22 mouse cellular contexts compared by ENCODE assay signal in the genomic region with DNA sequence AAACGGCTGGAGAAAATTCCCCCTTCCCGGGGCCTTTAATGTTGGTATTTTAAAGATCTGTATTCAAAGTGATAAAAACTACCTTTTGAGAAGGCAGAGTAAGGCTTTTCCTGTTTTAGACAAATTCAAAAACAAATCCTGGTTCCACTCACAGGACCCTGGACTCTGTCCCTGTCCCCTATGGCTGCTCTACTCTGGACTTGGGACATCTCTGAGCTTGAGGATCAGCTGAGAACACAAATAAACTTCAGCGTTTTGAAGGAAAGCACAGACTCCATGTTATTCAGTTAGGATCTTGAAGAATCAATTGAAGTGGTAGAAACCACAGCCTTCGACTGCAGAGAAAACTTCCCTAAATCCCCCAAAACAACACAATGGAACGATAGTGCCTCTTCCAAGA. TPM values are rescaled to one million over a fixed set of nuclear protein-coding genes. Genes with fewer than 3 reads are reported as not detected.
DNase-seq lines count a peak whose midpoint lies in the region; TF ChIP-seq lines count a peak whose summit lies in the region.
"Had no signal": no experiment of that assay in that cellular context is flagged by ENCODE, and none has a peak within 500 bp of the region (broad histone marks: within the 10 kb centered on the region; RNA-seq: fewer than 3 reads in every experiment).

No protein-coding gene starts in this region.

- 50% methylated on average over 5 of the region's 5 CpGs for WGBS in kidney, adult 2 months
- WGBS in liver, adult 2 months, result 56% methylated on average over 5 of the region's 5 CpGs

- 0 out of 2 replicates have a peak overlapping the region, but pooled peaks have one; percentile 39 for H3K9ac ChIP-seq in liver, adult 2 months (ENCODE audit: low read depth, low read length)
- H3K9ac ChIP-seq: limb, embryonic 12.5 days; liver, embryonic 15.5 days; stomach, embryonic 15.5 days had no signal

- H3K27me3 ChIP-seq in kidney, adult 2 months (replicated peaks; ENCODE audit: control insufficient read depth, insufficient read depth, low read length), result no peaks in the 10 kb centered on the region
- no peaks in the 10 kb centered on the region for H3K27me3 ChIP-seq in liver, adult 2 months (ENCODE audit: control insufficient read depth, insufficient read depth, low read length)
- H3K27me3 ChIP-seq: stomach, embryonic 15.5 days had no signal

- no peaks in the 10 kb centered on the region; the same call in 1 of the 2 replicates for H3K36me3 ChIP-seq in kidney, adult 2 months (ENCODE audit: control insufficient read depth, insufficient read depth, low read length)
- H3K36me3 ChIP-seq in liver, adult 2 months (ENCODE audit: control insufficient read depth, insufficient read depth, low read length), result peaks cover 5% of the 10 kb centered on the region; the same call in 1 of the 2 replicates
- H3K36me3 ChIP-seq: embryonic facial prominence, embryonic 10.5 days; forebrain, embryonic 10.5 days; heart, embryonic 10.5 days; limb, embryonic 12.5 days; liver, embryonic 15.5 days; stomach, embryonic 15.5 days had no signal

- no peak for TF ChIP-seq CTCF in kidney, adult 2 months (conservative IDR thresholded peaks at IDR 0.05; ENCODE audit: insufficient read depth, insufficient read length, low read depth, low read length)
- no peak for TF ChIP-seq CTCF in liver, adult 2 months (IDR thresholded peaks at IDR 0.05; ENCODE audit: low read depth, low read length)
- no peak for TF ChIP-seq CTCF in bone marrow macrophage, adult 2 months (IDR thresholded peaks at IDR 0.05; ENCODE audit: low read depth, low read length)
- TF ChIP-seq CTCF in embryonic fibroblast, embryonic 13.5 days (IDR thresholded peaks at IDR 0.05; ENCODE audit: borderline replicate concordance, insufficient read depth, low read length), result no peak

- TF ChIP-seq POLR2A in kidney, adult 2 months (IDR thresholded peaks at IDR 0.05; ENCODE audit: low read depth, low read length), result no peak
- no peak for TF ChIP-seq POLR2A in liver, adult 2 months (IDR thresholded peaks at IDR 0.05; ENCODE audit: extremely low read depth, insufficient read depth, low read length)
- TF ChIP-seq POLR2A in bone marrow macrophage, adult 2 months (IDR thresholded peaks at IDR 0.05; ENCODE audit: borderline replicate concordance, low read depth, low read length), result no peak
- no peak for TF ChIP-seq POLR2A in embryonic fibroblast, embryonic 13.5 days (IDR thresholded peaks at IDR 0.05; ENCODE audit: low read depth, low read length)

- H3K4me3 ChIP-seq in kidney, adult 2 months (ENCODE audit: insufficient read depth, low read depth, low read length), result no peak overlapping the region
- H3K4me3 ChIP-seq in liver, adult 2 months (ENCODE audit: insufficient read depth, low read depth, low read length), result no peak overlapping the region
- no peak overlapping the region for H3K4me3 ChIP-seq in bone marrow macrophage, adult 2 months (ENCODE audit: insufficient read depth, low read length)
- H3K4me3 ChIP-seq in embryonic fibroblast, embryonic 13.5 days (ENCODE audit: insufficient read depth, low read length), result no peak overlapping the region
- H3K4me3 ChIP-seq: embryonic facial prominence, embryonic 10.5 days; forebrain, embryonic 10.5 days; heart, embryonic 10.5 days; limb, embryonic 12.5 days; liver, embryonic 15.5 days; stomach, embryonic 15.5 days had no signal

- no peaks in the 10 kb centered on the region; the same call in 1 of the 2 replicates for H3K79me2 ChIP-seq in liver, adult 2 months (ENCODE audit: control insufficient read depth, insufficient read depth, low read length)

- peaks cover 8% of the 10 kb centered on the region; the same call in 1 of the 2 replicates for H3K4me1 ChIP-seq in kidney, adult 2 months (ENCODE audit: control insufficient read depth, insufficient read depth, low read length)
- peaks cover 4% of the 10 kb centered on the region; the same call in 1 of the 2 replicates for H3K4me1 ChIP-seq in liver, adult 2 months (ENCODE audit: control insufficient read depth, insufficient read depth, low read length)
- H3K4me1 ChIP-seq in bone marrow macrophage, adult 2 months (ENCODE audit: control insufficient read depth, insufficient read depth, low read length), result peaks cover 32% of the 10 kb centered on the region
- H3K4me1 ChIP-seq in embryonic fibroblast, embryonic 13.5 days (ENCODE audit: control insufficient read depth, insufficient read depth, low read length), result peaks cover 5% of the 10 kb centered on the region; the same call in 1 of the 2 replicates
- H3K4me1 ChIP-seq: liver, embryonic 15.5 days had no signal

- DNase-seq in kidney, adult 2 months, result peak; percentile 62
- no peak for DNase-seq in kidney, adult 18-20 months
- DNase-seq in liver, adult 2 months (ENCODE audit: extremely low read depth, low read depth, low spot score), result peak; percentile 51
- DNase-seq in liver, result no peak
- no peak for DNase-seq in layer of hippocampus, adult 11-12 months (ENCODE audit: low spot score)
- DNase-seq: adrenal gland, adult 2 months; cerebellum, adult 11-12 months; cerebellum, postnatal 10 days; heart, postnatal 4 days; lung, postnatal 4 days; right cerebral cortex, postnatal 25 days; thymus, adult 2 months; thymus, postnatal 4 days had no signal

- H3K27ac ChIP-seq in kidney, adult 2 months (ENCODE audit: insufficient read depth, low read depth, low read length), result peak overlapping the region; percentile 72
- peak overlapping the region; percentile 82 for H3K27ac ChIP-seq in liver, adult 2 months (replicated peaks; ENCODE audit: insufficient read depth, low read depth, low read length)
- 0 out of 2 replicates have a peak overlapping the region, but pooled peaks have one; percentile 8 for H3K27ac ChIP-seq in bone marrow macrophage, adult 2 months (ENCODE audit: insufficient read depth, low read depth, low read length)
- 0 out of 2 replicates have a peak overlapping the region, but pooled peaks have one; percentile 3 for H3K27ac ChIP-seq in embryonic fibroblast, embryonic 13.5 days (ENCODE audit: insufficient read depth, low read length)
- H3K27ac ChIP-seq: embryonic facial prominence, embryonic 10.5 days; forebrain, embryonic 10.5 days; heart, embryonic 10.5 days; limb, embryonic 12.5 days; liver, embryonic 15.5 days had no signal

RNA-seq across cellular contexts. Expression of gene Maf, which starts 8.4 kb away (rescaled TPM):
- 42.4 and 44.3 TPM in 2 replicates for polyA plus RNA-seq in kidney, adult 2 months (2012; rRNA removed)
- 9.9 and 10.6 TPM in 2 replicates for total RNA-seq in liver, adult 2 months (2014; rRNA removed)
- polyA plus RNA-seq in liver, adult 2 months (2012; rRNA removed), result 5.0 and 6.4 TPM in 2 replicates
- 328 and 335 TPM in 2 replicates for polyA plus RNA-seq in bone marrow macrophage, adult 2 months (2012; ENCODE audit: insufficient read depth, insufficient read length, missing spikeins)
- 9.8 and 22.0 TPM in 2 replicates for polyA plus RNA-seq in embryonic fibroblast, embryonic 13.5 days (2011; ENCODE audit: insufficient read length, low read depth, missing spikeins)
- total RNA-seq: MEL had no signal

Comparison
In these comparisons a context has a peak if more than half of its experiments do, and no peak if none do; other contexts are left out.
1. DNase-seq: peak in kidney, adult 2 months (single experiment) and liver, adult 2 months (single experiment); none in kidney, adult 18-20 months (single experiment), liver (single experiment) and layer of hippocampus, adult 11-12 months (single experiment).
2. H3K27ac ChIP-seq: peak in every context shown above with its lines; median percentile 82 in liver, adult 2 months; 72 in kidney, adult 2 months; 8 in bone marrow macrophage, adult 2 months; 3 in embryonic fibroblast, embryonic 13.5 days.